Mouse (Mus musculus) embryonic facial prominence, embryonic 12.5 days (tissue): ENCODE measurements around the gene Prkce. TPM values are rescaled to one million over a fixed set of nuclear protein-coding genes. Genes with fewer than 3 reads are reported as not detected.

Experiments
- ATAC-seq: fragments of 200-750 bp; cut with Nextera tagmentation; 2 replicates; pipeline ENCODE4 v1.8.0; 2017; ENCODE audit not compliant: insufficient number of reproducible peaks, insufficient read depth, low FRiP score, low TSS enrichment
- H3K27ac ChIP-seq: fragments of 300-500 bp; sonication (generic); 2 replicates; pipeline ENCODE4 v1.5.1; 2016; ENCODE audit warnings: mild to moderate bottlenecking
- H3K27me3 ChIP-seq: fragments of 300-500 bp; sonication (generic); 2 replicates; pipeline ENCODE4 v1.6.1; 2016; ENCODE audit warnings: mild to moderate bottlenecking, moderate library complexity
- H3K36me3 ChIP-seq: fragments of 300-500 bp; sonication (generic); 2 replicates; pipeline ENCODE4 v1.6.1; 2016; ENCODE audit warnings: mild to moderate bottlenecking
- H3K4me1 ChIP-seq: fragments of 300-500 bp; sonication (generic); 2 replicates; pipeline ENCODE4 v1.6.1; 2016
- H3K4me2 ChIP-seq: fragments of 300-500 bp; sonication (generic); replicated peaks from 2 replicates; pipeline ENCODE4 v1.6.1; 2016; ENCODE audit warnings: mild to moderate bottlenecking, moderate library complexity
- H3K4me3 ChIP-seq: fragments of 300-500 bp; sonication (generic); 2 replicates; pipeline ENCODE4 v1.5.1; 2016; ENCODE audit warnings: mild to moderate bottlenecking
- H3K9ac ChIP-seq: fragments of 300-500 bp; sonication (generic); 2 replicates; pipeline ENCODE4 v1.6.1; 2016; ENCODE audit warnings: mild to moderate bottlenecking, moderate library complexity
- H3K9me3 ChIP-seq: fragments of 300-500 bp; sonication (generic); 2 replicates; pipeline ENCODE4 v1.6.1; 2016; ENCODE audit warnings: mild to moderate bottlenecking, moderate library complexity
- WGBS: fragments of 180-500 bp; shearing (Covaris S2); methylation state at CpG from one replicate; pipeline ENCODE4 v1.1.7; 2016; 5-methylcytosine and 5-hydroxymethylcytosine counted together
- polyA plus RNA-seq: library from polyadenylated mRNA; unstranded; fragments of >200 nt; fragmentation: Nextera tagmentation; extraction: Ambion mirVana; gene quantifications from 2 replicates; pipeline ENCODE4 v1.2.1, GENCODE M21; 2016

Prkce gene
- polyA plus RNA-seq, 1 experiment from 2014 or later, result 9.8 TPM

DNA sequence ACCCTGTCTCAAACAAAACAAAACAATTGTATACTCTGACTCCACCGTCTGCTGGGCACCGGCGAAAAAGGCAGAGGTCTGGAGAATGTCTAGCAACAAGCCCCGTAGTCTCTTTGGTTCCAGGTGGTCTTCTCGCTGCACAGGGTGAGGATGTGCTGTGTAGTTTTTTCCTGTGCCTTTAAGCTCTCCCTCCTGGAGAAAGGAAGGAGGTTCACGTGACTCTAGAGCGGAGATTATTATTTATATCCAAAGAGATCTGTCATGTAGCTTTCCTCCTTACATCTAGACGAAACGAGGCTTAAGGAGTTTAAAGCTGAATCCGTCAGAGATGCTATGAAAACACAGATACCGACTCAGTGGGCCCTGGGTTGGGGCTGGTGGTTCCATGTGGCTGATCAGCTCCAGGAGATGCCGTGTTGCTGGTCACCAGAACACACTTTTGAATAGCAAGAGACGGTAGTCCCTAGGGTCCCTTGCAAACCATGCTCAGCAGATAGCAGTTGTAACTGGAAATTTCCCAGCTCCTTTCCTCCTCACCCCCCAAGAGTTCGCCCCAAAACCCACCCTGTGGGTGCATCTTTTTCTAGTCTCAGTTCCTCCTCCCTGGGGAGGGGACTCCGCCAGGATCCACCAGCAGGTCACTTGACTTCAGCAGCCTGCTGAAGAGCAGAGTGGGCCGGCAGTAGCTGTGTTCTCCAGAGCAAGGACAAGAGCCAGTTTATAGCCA, 196.9 kb downstream of the Prkce start:
- no peak overlapping the region for H3K27ac ChIP-seq
- no peaks in the 10 kb centered on the region for H3K27me3 ChIP-seq
- H3K9ac ChIP-seq, result no peak overlapping the region
- no peaks in the 10 kb centered on the region for H3K36me3 ChIP-seq
- H3K4me1 ChIP-seq, result peaks cover 22% of the 10 kb centered on the region
- H3K4me2 ChIP-seq, result no peak overlapping the region
- 68% methylated on average over 16 of the region's 16 CpGs for WGBS
- H3K4me3 ChIP-seq, result no peak overlapping the region
- H3K9me3 ChIP-seq, result no peaks in the 10 kb centered on the region
- no peak for ATAC-seq

DNA sequence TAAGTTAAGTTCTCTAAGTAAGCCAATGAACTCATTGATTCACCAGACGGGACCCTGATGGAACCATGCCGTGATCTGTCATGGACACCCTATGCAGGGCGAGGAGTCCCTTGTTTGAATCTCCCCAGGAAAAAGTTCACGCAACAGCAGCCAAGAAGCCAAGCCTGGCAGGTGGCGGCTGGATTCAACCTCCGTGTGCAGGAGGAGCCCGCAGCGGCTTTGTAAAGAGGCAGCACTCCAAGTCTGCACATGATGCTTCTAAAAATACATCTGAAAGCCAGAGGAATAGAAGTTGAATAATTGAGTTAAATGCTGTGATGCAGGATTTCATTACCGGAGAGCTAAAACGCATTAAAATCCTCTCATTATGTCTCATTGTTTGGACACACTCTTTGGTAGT, 199.3 kb downstream of the Prkce start:
- no peaks in the 10 kb centered on the region for H3K27me3 ChIP-seq

DNA sequence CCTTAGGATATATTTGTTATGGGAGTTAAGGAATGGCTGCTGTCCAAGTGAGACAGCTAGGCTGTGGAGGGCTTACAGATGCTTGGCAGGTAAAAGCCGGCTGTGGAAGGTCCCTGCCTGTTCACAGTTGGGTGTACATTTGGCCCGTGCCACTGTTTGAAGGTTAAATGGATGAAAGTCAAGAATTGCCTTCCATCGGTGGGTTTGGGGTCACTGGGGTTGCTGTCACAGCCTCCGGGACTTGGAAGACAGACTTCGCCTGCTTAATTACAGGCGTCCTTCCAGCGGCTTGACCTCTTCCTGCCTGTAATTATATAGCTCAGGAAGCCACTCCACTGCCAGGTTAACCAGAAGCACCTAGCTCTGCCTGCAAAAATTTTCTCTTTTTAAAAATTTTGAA, 200.1 kb downstream of the Prkce start:
- Histone ChIP-seq H3K36me3 (no peaks in the 10 kb centered on the region), H3K4me2 (no peak overlapping the region), H3K4me1 (peaks cover 40% of the 10 kb centered on the region), H3K9ac (no peak overlapping the region), H3K4me3 (no peak overlapping the region), H3K9me3 (no peaks in the 10 kb centered on the region), H3K27ac (no peak overlapping the region), H3K27me3 (no peaks in the 10 kb centered on the region)
- WGBS, result 5% methylated on average over 7 of the region's 7 CpGs
- ATAC-seq, result no peak

More for the DNA sequence above, 199.3 kb downstream of the Prkce start:
- H3K9me3 ChIP-seq, result no peaks in the 10 kb centered on the region
- H3K36me3 ChIP-seq, result no peaks in the 10 kb centered on the region
- no peak overlapping the region for H3K4me3 ChIP-seq
- H3K4me2 ChIP-seq, result no peak overlapping the region
- WGBS, result 72% methylated on average over 10 of the region's 10 CpGs
- no peak overlapping the region for H3K9ac ChIP-seq
- peaks cover 40% of the 10 kb centered on the region for H3K4me1 ChIP-seq
- no peak for ATAC-seq
- H3K27ac ChIP-seq, result no peak overlapping the region

DNA sequence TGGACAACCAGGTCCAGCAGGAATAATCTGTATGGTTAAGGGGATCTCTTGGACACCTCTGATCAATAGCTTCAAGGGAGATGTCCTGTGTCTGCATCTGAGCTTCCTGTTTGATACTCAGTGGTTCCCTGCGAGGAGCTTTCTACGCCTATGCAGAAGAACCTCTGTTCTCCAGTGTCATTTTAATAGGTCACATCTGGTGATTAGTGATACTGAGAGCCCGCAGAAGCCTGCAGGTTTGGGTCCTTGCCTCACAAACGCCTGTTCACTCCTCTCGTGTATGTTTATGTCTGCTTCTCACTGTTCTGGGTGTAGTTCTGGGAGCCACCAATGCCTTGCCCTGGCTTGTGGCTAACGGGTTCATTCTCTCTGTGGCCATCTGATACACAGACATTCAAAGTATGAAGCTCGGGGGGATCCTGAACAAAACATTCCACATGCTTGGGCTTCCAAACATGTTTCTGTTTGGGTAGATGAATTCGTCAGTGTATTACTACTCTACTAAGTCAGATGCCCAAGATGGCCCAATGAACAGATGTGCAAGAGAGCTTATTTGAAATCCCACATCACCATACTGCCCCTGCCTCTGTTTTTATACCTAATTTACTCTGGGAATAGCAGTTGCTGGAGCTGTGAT, 202.6 kb downstream of the Prkce start:
- H3K4me1 ChIP-seq, result peaks cover 37% of the 10 kb centered on the region
- ATAC-seq, result no peak
- H3K9ac ChIP-seq, result no peak overlapping the region
- no peak overlapping the region for H3K4me3 ChIP-seq
- H3K27ac ChIP-seq, result no peak overlapping the region
- no peaks in the 10 kb centered on the region for H3K27me3 ChIP-seq
- no peaks in the 10 kb centered on the region for H3K36me3 ChIP-seq
- no peak overlapping the region for H3K4me2 ChIP-seq
- H3K9me3 ChIP-seq, result no peaks in the 10 kb centered on the region
- WGBS, result 36% methylated on average over 8 of the region's 8 CpGs

DNA sequence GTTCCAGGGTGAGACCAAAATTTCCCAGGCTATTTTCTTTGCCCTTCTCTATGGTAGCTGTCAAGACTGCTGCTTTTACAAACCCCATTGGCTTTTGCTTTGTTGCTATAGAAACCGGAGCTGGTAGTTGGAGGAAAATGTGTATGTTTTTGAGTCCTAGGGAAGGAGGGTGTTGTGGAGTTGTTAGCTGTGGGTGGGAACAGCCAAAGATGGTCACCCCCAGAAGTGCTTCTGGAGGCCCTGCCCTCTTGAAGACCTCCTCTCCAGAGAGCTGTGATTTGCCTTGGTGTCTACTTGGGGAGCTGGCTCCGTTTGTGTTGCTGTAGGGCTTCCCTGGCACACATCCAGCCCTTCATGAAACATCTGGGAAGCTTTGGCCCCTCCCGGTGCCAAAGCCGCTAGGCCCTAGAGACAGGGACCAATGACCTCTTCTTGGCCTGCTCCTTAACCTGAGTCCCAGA, 203.5 kb downstream of the Prkce start:
- no peak for ATAC-seq
- H3K36me3 ChIP-seq, result no peaks in the 10 kb centered on the region
- H3K4me3 ChIP-seq, result no peak overlapping the region
- no peak overlapping the region for H3K9ac ChIP-seq
- H3K4me2 ChIP-seq, result no peak overlapping the region
- no peaks in the 10 kb centered on the region for H3K9me3 ChIP-seq
- 59% methylated on average over 4 of the region's 4 CpGs for WGBS
- no peak overlapping the region for H3K27ac ChIP-seq
- peaks cover 37% of the 10 kb centered on the region for H3K4me1 ChIP-seq
- H3K27me3 ChIP-seq, result no peaks in the 10 kb centered on the region

DNA sequence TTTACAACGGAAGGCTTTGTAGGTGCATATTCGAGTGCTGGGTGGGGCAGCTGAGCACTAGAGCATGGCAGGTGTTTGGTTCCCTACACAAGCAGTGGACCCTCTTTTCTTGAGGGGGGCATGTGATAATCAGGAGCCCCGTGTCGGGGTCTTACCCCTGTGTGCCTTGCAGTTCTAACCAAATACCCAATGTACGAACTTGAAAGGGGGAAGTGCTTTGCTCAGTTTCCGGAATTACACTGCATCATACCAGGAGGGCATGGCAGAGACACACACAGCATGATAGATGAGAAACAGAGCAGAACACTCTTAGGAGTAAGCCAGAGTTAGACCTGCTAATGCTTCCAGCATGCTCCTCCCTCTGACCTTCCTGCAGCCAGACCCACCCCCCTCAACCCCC, 208.8 kb downstream of the Prkce start:
- Histone ChIP-seq H3K36me3 (no peaks in the 10 kb centered on the region), H3K4me1 (peaks cover 29% of the 10 kb centered on the region)
- no peak for ATAC-seq

DNA sequence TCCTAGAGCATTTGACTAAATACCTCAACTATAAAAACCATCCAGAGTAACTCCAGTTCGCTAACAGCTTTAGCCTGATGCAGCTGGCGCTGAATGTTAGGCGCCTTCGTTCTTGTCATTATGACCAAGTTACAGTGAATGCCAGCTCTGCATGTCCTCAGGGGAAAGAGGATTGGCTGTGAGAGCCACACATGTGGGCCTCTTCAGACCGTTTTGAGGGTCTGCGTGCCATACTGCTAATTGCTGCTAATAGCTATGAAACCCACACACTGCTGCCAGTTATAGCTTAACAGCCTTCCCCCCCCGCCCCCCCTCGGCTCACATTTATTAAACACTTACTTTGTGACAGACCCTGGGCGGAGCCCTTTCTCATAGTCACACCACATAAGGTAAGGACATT, 210.3 kb downstream of the Prkce start:
- Histone ChIP-seq H3K4me3 (no peak overlapping the region), H3K4me2 (no peak overlapping the region), H3K27ac (no peak overlapping the region), H3K27me3 (no peaks in the 10 kb centered on the region), H3K36me3 (no peaks in the 10 kb centered on the region), H3K4me1 (peaks cover 33% of the 10 kb centered on the region), H3K9ac (no peak overlapping the region), H3K9me3 (no peaks in the 10 kb centered on the region)
- no peak for ATAC-seq
- WGBS, result 79% methylated on average over 9 of the region's 9 CpGs

More for the DNA sequence above, 208.8 kb downstream of the Prkce start:
- WGBS, result 82% methylated on average over 6 of the region's 6 CpGs
- Histone ChIP-seq H3K27ac (no peak overlapping the region), H3K27me3 (no peaks in the 10 kb centered on the region), H3K9ac (no peak overlapping the region), H3K4me2 (no peak overlapping the region), H3K9me3 (no peaks in the 10 kb centered on the region), H3K4me3 (no peak overlapping the region)

DNA sequence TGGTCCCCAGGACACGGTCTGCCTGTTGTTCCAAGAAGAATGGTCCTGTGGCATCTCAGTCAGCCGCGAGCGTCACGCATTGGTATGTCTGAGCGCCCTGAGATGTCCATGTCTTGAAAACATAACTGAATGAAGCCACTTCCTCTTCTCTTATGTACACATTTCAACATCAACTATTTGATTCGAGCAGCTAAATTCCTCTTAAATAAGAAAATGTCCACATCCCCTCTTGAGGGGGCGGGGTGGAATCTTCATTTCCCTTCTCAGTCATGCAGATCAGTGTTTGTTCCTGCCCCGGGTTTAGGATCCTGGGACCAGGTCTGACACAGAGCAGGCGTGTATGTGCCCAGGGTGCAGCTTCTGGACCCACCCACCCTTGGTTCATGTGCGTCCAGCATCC, 211.0 kb downstream of the Prkce start:
- ATAC-seq, result no peak

DNA sequence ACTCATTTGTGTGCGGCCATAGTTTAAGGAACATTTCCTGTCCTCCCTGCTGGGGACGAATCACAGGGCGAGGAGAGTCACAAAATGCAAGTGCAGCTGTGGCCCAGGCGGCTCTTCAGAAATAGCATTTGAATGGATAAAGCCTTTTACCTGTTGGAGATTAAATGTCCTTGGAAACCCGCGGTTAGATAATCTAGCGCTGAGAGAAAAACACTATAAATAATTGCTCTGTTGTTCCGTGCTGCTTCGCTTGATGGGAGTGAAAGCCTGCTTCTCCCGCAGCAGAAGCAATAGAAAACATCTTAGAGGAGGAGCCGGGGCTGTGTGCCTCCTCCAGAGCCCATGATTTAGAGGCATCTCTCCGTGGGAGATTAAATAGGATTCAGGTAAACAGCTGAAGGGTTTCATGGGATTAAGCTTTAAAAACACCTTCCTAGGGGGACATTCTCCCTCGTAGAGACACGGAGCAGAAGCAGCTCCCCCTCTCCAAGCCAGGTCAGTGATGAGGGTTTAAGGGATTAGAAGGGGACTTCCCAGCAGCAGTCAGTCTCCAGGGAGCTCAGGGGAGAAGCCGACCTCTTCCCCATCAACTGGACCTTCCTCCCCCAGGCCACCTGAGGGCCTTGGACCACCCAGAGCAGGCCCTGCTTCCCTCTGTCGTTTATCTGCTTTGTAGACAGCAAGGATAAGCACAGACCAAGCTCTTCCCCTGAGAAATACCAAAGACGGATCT, 212.0 kb downstream of the Prkce start:
- Histone ChIP-seq H3K36me3 (no peaks in the 10 kb centered on the region), H3K4me1 (peaks cover 43% of the 10 kb centered on the region), H3K9ac (no peak overlapping the region), H3K27me3 (no peaks in the 10 kb centered on the region), H3K4me3 (no peak overlapping the region), H3K4me2 (no peak overlapping the region), H3K27ac (no peak overlapping the region), H3K9me3 (no peaks in the 10 kb centered on the region)
- WGBS, result 12% methylated on average over 17 of the region's 17 CpGs
- ATAC-seq, result no peak

More for the DNA sequence above, 211.0 kb downstream of the Prkce start:
- Histone ChIP-seq H3K4me1 (peaks cover 41% of the 10 kb centered on the region), H3K27ac (no peak overlapping the region), H3K4me3 (no peak overlapping the region), H3K27me3 (no peaks in the 10 kb centered on the region), H3K4me2 (no peak overlapping the region), H3K36me3 (no peaks in the 10 kb centered on the region), H3K9me3 (no peaks in the 10 kb centered on the region), H3K9ac (no peak overlapping the region)
- 81% methylated on average over 11 of the region's 11 CpGs for WGBS

DNA sequence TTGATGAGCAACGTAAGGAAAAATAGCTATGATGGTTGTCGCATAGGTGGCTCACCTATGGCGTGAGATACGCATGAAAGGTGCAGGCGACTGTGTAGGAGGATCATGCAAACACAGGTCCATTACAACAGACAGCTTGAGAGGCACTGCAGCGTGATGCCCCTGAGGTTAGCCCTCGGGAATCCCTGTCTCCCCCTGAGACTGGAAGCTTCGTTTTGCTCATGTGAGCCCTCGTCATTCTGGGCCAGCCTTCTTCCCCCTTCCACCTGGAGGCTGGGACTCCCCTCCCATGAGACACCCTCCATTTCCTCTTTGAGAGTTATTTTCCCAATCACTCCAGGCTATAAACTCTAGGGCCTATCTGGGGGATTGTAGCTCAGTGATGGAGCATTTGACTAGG, 213.9 kb downstream of the Prkce start:
- no peaks in the 10 kb centered on the region for H3K36me3 ChIP-seq
- H3K9me3 ChIP-seq, result no peaks in the 10 kb centered on the region
- H3K27me3 ChIP-seq, result no peaks in the 10 kb centered on the region
- no peak for ATAC-seq
- H3K9ac ChIP-seq, result no peak overlapping the region
- H3K4me2 ChIP-seq, result no peak overlapping the region
- H3K4me1 ChIP-seq, result peaks cover 40% of the 10 kb centered on the region
- WGBS, result 82% methylated on average over 9 of the region's 9 CpGs
- no peak overlapping the region for H3K27ac ChIP-seq
- H3K4me3 ChIP-seq, result no peak overlapping the region

DNA sequence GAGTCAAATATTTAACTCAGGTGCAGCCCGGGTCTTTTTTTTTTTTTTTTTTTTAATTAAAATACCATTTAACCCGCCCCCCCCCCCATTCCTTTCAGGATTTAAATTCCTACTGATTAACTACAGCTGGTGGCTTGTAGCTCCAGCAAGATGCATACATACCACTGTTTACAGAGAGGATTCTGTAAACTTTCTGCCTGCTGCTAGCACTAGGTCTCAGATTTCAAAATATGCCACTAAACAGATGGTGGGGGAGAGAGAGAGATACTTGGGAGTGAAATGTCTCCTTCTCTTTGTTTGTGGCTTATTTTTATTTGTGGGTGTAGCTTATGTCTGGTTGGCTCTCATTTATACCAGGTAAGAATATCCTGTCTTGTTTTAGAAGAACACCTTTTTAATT, 215.3 kb downstream of the Prkce start:
- Histone ChIP-seq H3K27me3 (no peaks in the 10 kb centered on the region), H3K36me3 (no peaks in the 10 kb centered on the region), H3K27ac (no peak overlapping the region), H3K9me3 (no peaks in the 10 kb centered on the region), H3K4me2 (no peak overlapping the region), H3K4me1 (peaks cover 39% of the 10 kb centered on the region), H3K9ac (no peak overlapping the region), H3K4me3 (no peak overlapping the region)
- WGBS, result 6% methylated on average over 2 of the region's 2 CpGs
- ATAC-seq, result no peak
